Mouse (Mus musculus) midbrain, embryonic 16.5 days (tissue): ENCODE data around the gene E130208F15Rik. TPM values are rescaled to one million over a fixed set of nuclear protein-coding genes. Genes with fewer than 3 reads are reported as not detected.

Source experiments
- ATAC-seq: fragments of 200-750 bp; cut with Nextera tagmentation; 2 replicates; pipeline ENCODE4 v1.8.0; 2017; ENCODE audit warnings: moderate TSS enrichment
- H3K27ac ChIP-seq: fragments of 300-500 bp; sonication (generic); 2 replicates; pipeline ENCODE4 v1.5.1; 2014; ENCODE audit warnings: mild to moderate bottlenecking, low read length, mixed read lengths
- H3K27me3 ChIP-seq: fragments of 300-500 bp; sonication (generic); 2 replicates; pipeline ENCODE4 v1.6.1; 2014; ENCODE audit warnings: low read depth, low read length, mixed read lengths; ENCODE audit not compliant: control insufficient read depth, insufficient read depth
- H3K36me3 ChIP-seq: fragments of 300-500 bp; sonication (generic); 2 replicates; pipeline ENCODE4 v1.6.1; 2014; ENCODE audit warnings: mild to moderate bottlenecking, low read length, moderate library complexity, mixed read lengths; ENCODE audit not compliant: control insufficient read depth, insufficient read depth
- H3K4me1 ChIP-seq: fragments of 300-500 bp; sonication (generic); 2 replicates; pipeline ENCODE4 v1.6.1; 2014; ENCODE audit warnings: mild to moderate bottlenecking, low read length, mixed read lengths; ENCODE audit not compliant: control insufficient read depth, insufficient read depth
- H3K4me2 ChIP-seq: fragments of 300-500 bp; sonication (generic); 2 replicates; pipeline ENCODE4 v1.6.1; 2014; ENCODE audit warnings: mild to moderate bottlenecking, low read length, mixed read lengths
- H3K4me3 ChIP-seq: fragments of 300-500 bp; sonication (generic); 2 replicates; pipeline ENCODE4 v1.5.1; 2014; ENCODE audit warnings: low read depth, mild to moderate bottlenecking, low read length, moderate library complexity, mixed read lengths
- H3K9ac ChIP-seq: fragments of 300-500 bp; sonication (generic); 2 replicates; pipeline ENCODE4 v1.6.1; 2014; ENCODE audit warnings: low read depth, low read length, mixed read lengths
- H3K9me3 ChIP-seq: fragments of 300-500 bp; sonication (generic); replicated peaks from 2 replicates; pipeline ENCODE4 v1.6.1; 2014; ENCODE audit warnings: mild to moderate bottlenecking, low read length, mixed read lengths; ENCODE audit not compliant: control insufficient read depth, poor library complexity, severe bottlenecking
- WGBS: fragments of 180-500 bp; shearing (Covaris S2); extraction: QIAGEN DNeasy Blood & Tissue Kit; methylation state at CpG from one replicate; pipeline ENCODE4 v1.1.7; 2014; 5-methylcytosine and 5-hydroxymethylcytosine counted together
- polyA plus RNA-seq: library from polyadenylated mRNA; unstranded; fragments of >200 nt; fragmentation: Nextera tagmentation; extraction: Ambion mirVana; gene quantifications from 2 replicates; pipeline ENCODE4 v1.2.1, GENCODE M21; 2015

The E130208F15Rik gene
- polyA plus RNA-seq, 1 experiment from 2014 or later: not detected

- Histone ChIP-seq H3K9ac (no peak overlapping the region), H3K27ac (no peak overlapping the region), H3K27me3 (no peaks in the 10 kb centered on the region), H3K4me1 (peaks cover 5% of the 10 kb centered on the region; the same call in 1 of the 2 replicates), H3K36me3 (no peaks in the 10 kb centered on the region), H3K4me3 (no peak overlapping the region), H3K9me3 (no peaks in the 10 kb centered on the region), H3K4me2 (no peak overlapping the region)
- no peak for ATAC-seq
- 66% methylated on average over 8 of the region's 8 CpGs for WGBS
These were observed 34.7 kb upstream of the E130208F15Rik start for GRCm38 (mm10) chr7:30286701-30287410.

- Histone ChIP-seq H3K4me2 (no peak overlapping the region), H3K27ac (no peak overlapping the region), H3K4me3 (no peak overlapping the region), H3K36me3 (no peaks in the 10 kb centered on the region), H3K4me1 (peaks cover 12% of the 10 kb centered on the region), H3K27me3 (no peaks in the 10 kb centered on the region), H3K9me3 (no peaks in the 10 kb centered on the region), H3K9ac (no peak overlapping the region)
- WGBS: 67% methylated on average over 6 of the region's 6 CpGs
- ATAC-seq: no peak
These were observed 33.5 kb upstream of the E130208F15Rik start for GRCm38 (mm10) chr7:30288046-30288445.

- ATAC-seq: no peak
These were observed 32.3 kb upstream of the E130208F15Rik start for GRCm38 (mm10) chr7:30289071-30289713.

GRCm38 (mm10) chr7:30289714-30290399 is 31.7 kb upstream of the E130208F15Rik start:
- ATAC-seq: no peak; the same call in 1 of the 2 replicates
- no peaks in the 10 kb centered on the region for H3K27me3 ChIP-seq
- H3K27ac ChIP-seq: no peak overlapping the region
- H3K9me3 ChIP-seq: no peaks in the 10 kb centered on the region
- H3K4me3 ChIP-seq: no peak overlapping the region
- H3K36me3 ChIP-seq: no peaks in the 10 kb centered on the region
- H3K9ac ChIP-seq: no peak overlapping the region
- H3K4me1 ChIP-seq: peaks cover 28% of the 10 kb centered on the region
- WGBS: 47% methylated on average over 10 of the region's 10 CpGs
- no peak overlapping the region for H3K4me2 ChIP-seq

More at GRCm38 (mm10) chr7:30289071-30289713, 32.3 kb upstream of the E130208F15Rik start:
- H3K4me2 ChIP-seq: no peak overlapping the region
- no peaks in the 10 kb centered on the region for H3K27me3 ChIP-seq
- H3K4me1 ChIP-seq: peaks cover 21% of the 10 kb centered on the region
- no peak overlapping the region for H3K4me3 ChIP-seq
- no peak overlapping the region for H3K9ac ChIP-seq
- no peak overlapping the region for H3K27ac ChIP-seq
- WGBS: 71% methylated on average over 7 of the region's 7 CpGs
- H3K36me3 ChIP-seq: no peaks in the 10 kb centered on the region
- no peaks in the 10 kb centered on the region for H3K9me3 ChIP-seq

- 6% methylated on average over 35 of the region's 35 CpGs for WGBS
- no peaks in the 10 kb centered on the region for H3K27me3 ChIP-seq
- H3K4me1 ChIP-seq: peaks cover 28% of the 10 kb centered on the region
- H3K4me2 ChIP-seq: peak within 1 kb of the TSS; percentile 89
- peak within 1 kb of the TSS; percentile 97 for H3K9ac ChIP-seq
- peak within 1 kb of the TSS; percentile 80 for H3K4me3 ChIP-seq
- H3K27ac ChIP-seq: peak within 1 kb of the TSS; percentile 83
- peaks cover 10% of the 10 kb centered on the region for H3K36me3 ChIP-seq
- peak; percentile 87 for ATAC-seq
- no peaks in the 10 kb centered on the region for H3K9me3 ChIP-seq
These were observed 30.1 kb upstream of the E130208F15Rik start, which contains the start of gene Clip3 for GRCm38 (mm10) chr7:30291215-30292131. TSS of gene Clip3 (plus strand) at chr7:30291728.

- H3K27ac ChIP-seq: no peak overlapping the region
- WGBS: 65% methylated on average over 13 of the region's 13 CpGs
- peaks cover 28% of the 10 kb centered on the region for H3K4me1 ChIP-seq
- H3K9me3 ChIP-seq: no peaks in the 10 kb centered on the region
- no peak for ATAC-seq
- H3K4me3 ChIP-seq: no peak overlapping the region
- H3K9ac ChIP-seq: peak overlapping the region; percentile 4; the same call in 1 of the 2 replicates
- no peaks in the 10 kb centered on the region for H3K27me3 ChIP-seq
- H3K36me3 ChIP-seq: peaks cover 27% of the 10 kb centered on the region
- no peak overlapping the region; the same call in 1 of the 2 replicates for H3K4me2 ChIP-seq
These were observed 27.7 kb upstream of the E130208F15Rik start for GRCm38 (mm10) chr7:30293795-30294194.

- no peak overlapping the region for H3K27ac ChIP-seq
- no peak overlapping the region for H3K9ac ChIP-seq
- no peak overlapping the region for H3K4me2 ChIP-seq
These were observed 27.2 kb upstream of the E130208F15Rik start for GRCm38 (mm10) chr7:30294296-30294695.

GRCm38 (mm10) chr7:30295103-30295502 is 26.4 kb upstream of the E130208F15Rik start:
- no peak overlapping the region for H3K4me3 ChIP-seq
- 78% methylated on average over 10 of the region's 10 CpGs for WGBS
- H3K4me1 ChIP-seq: peaks cover 28% of the 10 kb centered on the region
- H3K9ac ChIP-seq: no peak overlapping the region
- ATAC-seq: no peak
- no peaks in the 10 kb centered on the region for H3K9me3 ChIP-seq
- H3K27ac ChIP-seq: no peak overlapping the region
- peaks cover 40% of the 10 kb centered on the region for H3K36me3 ChIP-seq
- H3K4me2 ChIP-seq: no peak overlapping the region
- no peaks in the 10 kb centered on the region for H3K27me3 ChIP-seq

More at GRCm38 (mm10) chr7:30294296-30294695, 27.2 kb upstream of the E130208F15Rik start:
- Histone ChIP-seq H3K4me3 (no peak overlapping the region), H3K4me1 (peaks cover 28% of the 10 kb centered on the region), H3K9me3 (no peaks in the 10 kb centered on the region), H3K27me3 (no peaks in the 10 kb centered on the region), H3K36me3 (peaks cover 32% of the 10 kb centered on the region)
- 91% methylated on average over 5 of the region's 5 CpGs for WGBS
- ATAC-seq: no peak
